Mouse (Mus musculus) T-helper 2 cell (primary cell): ENCODE measurements around the gene Eya2.

Experiments
- in situ Hi-C: fragments of 300-600 bp; cut with MboI, MseI; formaldehyde crosslinking; loops from one replicate; pipeline ENCODE4 v1.15.1; 2025; ENCODE audit warnings: high pct_unique_total_duplicates

Gene Eya2

DNA sequence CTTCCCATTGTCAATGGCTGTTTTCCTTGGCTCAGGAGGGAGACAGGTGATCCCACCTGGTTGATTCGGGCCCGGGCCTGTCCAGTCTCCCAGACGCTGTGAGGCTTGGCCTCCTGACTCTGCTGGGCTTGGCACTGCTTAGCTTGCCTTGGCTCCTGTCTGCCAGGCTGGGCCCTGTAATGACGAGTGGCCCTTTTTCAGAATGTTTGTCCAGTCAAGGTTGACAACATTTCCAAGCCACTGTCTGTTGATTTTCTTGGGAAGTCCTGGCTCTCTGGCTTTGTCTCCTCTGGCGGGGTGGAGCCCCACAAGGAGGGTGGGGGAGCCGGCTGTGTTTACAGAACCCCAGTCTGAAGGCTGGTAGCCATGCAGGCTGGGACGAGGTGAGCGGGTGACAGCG, 49.2 kb downstream of the Eya2 start:
- in situ Hi-C loops = no loop called here

DNA sequence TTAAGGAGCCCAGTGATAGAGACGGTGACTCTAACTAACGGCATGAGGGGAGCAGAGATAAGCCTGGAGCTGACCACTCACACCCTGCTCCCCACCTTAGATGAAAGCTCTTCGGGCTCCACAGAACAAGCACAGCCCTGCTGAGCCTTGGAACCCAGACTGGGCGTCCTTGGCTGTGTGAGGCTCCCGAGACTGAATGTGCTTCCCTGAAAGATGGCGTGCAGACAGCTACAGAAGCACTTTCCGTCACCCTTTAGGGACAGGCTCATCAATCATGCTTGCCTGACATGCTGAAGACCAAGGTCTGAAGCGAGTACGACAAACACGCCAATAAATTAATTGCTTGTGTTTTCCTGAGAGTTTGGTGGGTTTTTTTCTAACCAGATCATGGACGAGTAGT, 56.2 kb downstream of the Eya2 start:
- in situ Hi-C loops = no loop called here

DNA sequence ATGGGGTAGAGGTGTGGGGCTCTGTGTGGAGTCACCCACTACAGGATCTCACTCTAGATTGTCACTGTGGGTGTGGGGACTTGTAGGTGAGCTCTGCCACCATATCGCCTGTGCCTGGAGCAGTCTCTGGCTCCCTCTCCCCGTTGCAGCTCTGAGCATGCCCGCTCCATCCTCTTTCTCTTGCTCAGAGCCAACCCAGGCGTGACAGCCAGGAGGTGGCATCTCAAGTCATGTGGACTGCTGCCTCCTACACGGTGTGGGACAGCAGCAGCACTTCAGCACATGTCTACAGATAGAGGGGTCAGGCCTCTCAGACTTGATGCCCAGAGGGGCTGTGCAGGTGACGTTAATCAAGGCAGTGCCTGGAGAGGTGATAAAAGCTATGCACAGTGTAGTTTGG, 57.4 kb downstream of the Eya2 start:
- in situ Hi-C loops = no loop called here

- in situ Hi-C loops = no loop called here
Measured at GRCm38 (mm10) chr2:165653001-165653921, 58.4 kb downstream of the Eya2 start.

DNA sequence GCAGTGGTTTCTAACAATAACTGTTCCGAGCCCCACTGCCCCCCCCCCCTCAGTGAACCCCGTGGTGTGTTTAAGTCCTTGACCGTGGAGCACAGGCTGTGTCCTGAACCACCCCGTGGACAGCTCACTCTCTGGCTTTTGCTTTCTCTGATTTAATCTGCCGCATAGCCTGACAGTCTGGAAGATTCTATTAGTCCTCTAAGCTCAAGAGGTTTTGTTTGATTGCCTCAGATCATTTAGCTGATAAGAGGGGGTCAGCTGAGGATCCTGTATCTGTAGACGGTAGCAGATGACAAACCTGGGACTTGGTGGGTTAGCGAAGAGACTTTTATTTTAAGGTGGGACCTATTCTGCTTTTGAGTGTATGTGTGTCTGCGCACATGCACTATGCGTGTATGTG, 59.3 kb downstream of the Eya2 start:
- in situ Hi-C loops = no loop called here

DNA sequence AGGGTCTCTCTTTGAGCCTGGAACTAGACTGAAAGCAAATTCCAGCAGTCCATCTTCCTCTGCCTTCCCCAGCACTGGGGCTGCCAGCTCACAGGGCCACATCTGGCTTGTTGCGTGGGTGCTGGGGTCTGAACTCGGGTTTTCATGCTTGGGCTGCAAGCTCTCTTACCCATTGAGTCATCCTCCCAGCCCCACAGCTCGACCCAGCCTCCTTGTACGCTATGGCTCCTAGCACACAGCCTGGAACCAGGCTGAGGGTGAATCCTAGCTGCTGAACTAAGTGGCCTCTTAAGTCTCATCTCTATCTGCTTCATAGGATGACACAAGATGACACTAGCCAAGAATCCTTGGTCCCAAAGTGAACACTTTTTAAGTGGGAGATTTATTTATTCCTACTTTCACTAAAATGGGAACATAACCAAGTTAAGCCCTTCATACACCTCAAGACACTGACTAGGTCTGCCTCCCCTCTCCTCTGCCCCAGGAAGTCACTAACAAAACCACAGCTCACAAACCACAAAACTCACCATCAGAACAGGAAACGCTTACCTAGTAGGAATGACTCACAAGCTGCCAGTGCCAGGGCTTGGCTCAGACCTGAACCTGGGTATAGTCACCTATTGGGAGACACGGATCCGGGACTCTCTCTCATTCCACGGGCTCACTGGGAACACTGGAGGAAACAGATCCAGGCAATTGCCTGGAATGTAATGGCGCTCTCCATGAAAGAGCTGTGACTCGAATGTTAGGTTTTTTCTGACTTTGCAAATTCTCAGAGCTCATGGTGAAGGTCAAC, 60.1 kb downstream of the Eya2 start:
- in situ Hi-C loops = no loop called here

DNA sequence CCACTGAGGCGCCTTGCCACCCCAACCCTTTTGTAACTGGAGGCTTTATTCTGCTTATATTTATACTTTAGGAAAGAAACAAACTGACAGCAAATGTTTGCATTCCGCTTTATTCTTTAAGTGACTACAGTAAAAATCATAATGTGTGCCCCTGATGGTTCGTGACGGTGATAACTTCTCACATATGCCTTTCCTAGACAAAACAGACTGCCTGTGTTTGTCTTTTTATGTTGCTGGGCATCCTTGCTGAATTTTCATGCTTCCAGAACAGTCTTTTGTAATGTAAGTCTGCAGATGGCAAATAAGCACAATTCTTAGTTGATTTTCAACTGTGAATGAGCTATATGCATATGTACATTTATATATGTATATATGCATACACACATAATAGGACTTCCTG, 61.7 kb downstream of the Eya2 start:
- in situ Hi-C loops = no loop called here

- in situ Hi-C loops = no loop called here
Measured at GRCm38 (mm10) chr2:165656956-165657355, 62.1 kb downstream of the Eya2 start.

GRCm38 (mm10) chr2:165659552-165659951, 64.7 kb downstream of the Eya2 start:
- in situ Hi-C loops = no loop called here

DNA sequence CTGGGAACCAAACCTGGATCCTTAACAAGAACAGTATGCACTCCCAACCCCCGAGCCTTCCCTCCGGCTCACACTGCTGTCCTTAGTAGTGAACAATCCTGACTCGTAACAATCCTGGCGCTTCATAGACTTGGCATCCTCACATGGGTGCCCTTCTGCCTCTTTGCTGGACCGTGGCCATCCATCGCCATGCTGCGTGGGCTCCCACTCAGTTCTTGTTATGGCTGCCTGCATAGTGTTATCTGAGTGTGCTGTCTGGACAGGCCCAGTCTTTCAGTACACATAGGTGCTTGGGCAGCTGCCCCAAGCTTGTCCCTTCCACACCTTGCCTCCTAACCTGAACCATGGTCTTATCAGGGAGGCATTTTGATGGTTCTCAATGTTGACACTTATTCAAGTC, 68.4 kb downstream of the Eya2 start:
- in situ Hi-C loops = no loop called here

GRCm38 (mm10) chr2:165664648-165665047, 69.8 kb downstream of the Eya2 start:
- in situ Hi-C loops = no loop called here

GRCm38 (mm10) chr2:165665176-165665575, 70.3 kb downstream of the Eya2 start:
- in situ Hi-C loops = no loop called here

DNA sequence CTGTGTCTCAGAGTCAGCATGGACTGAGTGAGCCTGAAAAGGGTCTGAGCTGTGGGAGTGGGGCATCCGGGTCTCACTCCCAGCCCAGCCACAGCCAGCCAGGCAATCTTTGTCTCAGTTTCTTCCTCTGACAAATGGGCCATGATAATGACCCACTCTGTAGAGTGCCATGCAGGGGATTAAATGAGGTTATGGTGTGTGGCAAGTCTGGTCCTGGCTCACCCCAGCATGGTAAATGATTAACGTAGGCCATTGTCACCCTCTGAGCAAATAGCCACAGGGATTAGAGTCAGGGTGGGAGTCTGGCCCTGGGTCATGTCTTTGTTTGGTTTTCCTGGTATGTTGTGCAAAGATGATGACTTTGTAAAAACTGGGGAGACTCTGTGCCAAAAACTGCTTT, 72.3 kb downstream of the Eya2 start:
- in situ Hi-C loops = no loop called here

DNA sequence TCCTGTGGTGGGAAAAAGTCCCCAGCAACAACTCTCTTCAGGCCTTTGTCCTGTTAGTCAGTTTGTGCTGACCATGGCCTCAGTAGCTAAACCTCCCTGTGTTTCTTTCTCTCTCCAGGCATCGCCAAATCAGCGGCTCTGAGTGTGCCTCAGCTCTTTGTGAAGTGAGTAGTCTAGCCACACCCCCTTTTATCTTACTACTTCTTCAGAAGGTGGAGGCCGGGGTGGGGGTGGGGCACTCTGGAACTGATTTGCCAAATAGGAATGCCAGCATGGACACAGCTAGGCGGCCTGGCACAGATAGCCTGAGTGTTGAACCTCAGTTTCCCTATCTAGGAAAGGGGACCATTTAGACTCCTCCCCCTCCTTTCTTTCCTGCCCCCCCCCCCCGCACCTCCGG, 87.9 kb downstream of the Eya2 start:
- in situ Hi-C loops = no loop called here

DNA sequence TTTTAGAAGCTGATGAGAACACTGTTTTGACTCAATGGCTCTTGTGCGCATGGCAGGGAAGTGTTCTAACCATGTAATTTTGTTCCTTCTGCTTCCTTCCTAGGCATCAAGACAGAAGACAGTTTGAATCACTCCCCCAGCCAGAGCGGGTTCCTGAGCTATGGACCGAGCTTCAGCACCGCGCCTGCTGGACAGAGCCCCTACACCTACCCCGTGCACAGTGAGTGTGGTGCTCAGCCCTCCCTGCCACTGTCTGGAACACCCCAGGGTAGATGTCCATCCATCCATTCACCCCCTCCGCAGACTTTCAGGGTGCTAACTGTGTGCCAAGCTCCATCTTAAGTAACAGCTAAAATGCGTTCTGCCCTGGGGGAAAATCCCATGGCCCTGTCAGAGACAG, 92.7 kb downstream of the Eya2 start:
- in situ Hi-C loops = no loop called here

DNA sequence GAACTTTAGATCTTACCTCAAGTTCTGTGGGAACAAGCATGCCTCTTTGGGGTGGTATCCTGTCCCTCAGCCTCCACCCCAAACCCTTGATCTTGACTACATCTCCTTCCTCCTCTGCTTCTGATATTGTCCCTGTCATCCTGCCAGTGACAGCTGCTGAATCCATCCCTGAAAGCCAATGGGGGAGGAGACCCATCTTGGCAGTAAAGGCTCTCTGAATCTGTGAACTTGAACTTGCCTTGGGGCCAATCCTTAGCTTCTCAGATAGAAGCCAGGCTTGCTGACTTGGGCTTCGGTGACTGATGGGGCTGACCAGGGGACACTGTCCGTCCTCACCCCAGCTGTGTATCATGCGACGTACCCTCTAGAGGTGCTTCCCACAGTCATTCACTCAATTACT, 94.1 kb downstream of the Eya2 start:
- in situ Hi-C loops = no loop called here

- in situ Hi-C loops = no loop called here
Measured at GRCm38 (mm10) chr2:165691016-165691415, 96.2 kb downstream of the Eya2 start.

- in situ Hi-C loops = no loop called here
Measured at GRCm38 (mm10) chr2:165692944-165693660, 98.3 kb downstream of the Eya2 start.

DNA sequence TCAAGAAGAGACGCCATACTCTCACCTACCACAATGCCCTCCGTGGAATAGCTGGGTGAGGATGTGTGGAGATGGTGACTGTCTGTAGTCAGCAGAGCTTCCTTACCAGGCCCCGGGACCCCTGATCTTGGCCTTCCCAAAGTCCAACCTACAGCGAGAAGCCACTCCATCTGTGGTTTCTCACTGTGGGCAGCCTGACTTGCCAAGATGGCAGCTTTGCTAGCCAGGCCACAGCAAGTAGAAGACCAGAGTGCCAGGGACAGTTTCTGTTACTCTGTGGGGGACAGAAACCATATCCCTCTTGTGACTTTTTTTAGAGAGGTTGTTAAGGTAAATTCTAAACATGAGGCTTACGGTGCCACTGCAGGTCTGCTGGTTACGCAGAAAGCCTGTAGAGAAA, 99.9 kb downstream of the Eya2 start:
- in situ Hi-C loops = no loop called here

DNA sequence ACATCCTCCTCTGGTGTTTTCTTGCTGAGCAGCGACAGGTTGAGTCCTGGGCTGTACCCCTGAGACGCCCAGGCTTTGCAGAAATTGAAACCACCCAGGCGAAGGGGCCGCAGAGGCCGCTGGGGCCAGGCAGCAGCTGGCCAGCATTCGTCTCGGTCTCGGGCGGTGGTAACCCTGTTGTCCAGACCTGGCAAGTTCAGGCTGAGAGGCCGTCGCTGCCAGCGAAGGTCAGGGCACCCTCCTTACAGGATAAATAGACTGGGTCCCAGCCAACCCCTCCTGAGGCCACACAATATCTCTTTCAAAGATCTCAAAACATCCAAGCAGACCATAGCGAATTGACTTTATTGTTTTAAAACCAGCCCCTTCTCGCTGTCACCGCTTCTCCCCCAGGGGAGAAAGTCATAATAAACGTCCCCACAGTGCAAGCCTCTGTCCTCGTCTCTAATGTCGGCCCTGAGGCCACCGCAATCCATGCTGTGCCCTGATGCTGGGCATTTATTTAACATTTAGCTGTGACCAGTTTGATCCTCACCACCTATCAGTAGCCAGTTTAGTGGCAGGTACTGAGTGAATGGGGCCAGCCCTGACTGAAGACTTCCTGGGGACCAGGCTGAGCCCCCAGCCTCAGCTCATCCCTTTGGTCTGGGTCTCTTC, 105.5 kb downstream of the Eya2 start:
- in situ Hi-C loops = no loop called here

DNA sequence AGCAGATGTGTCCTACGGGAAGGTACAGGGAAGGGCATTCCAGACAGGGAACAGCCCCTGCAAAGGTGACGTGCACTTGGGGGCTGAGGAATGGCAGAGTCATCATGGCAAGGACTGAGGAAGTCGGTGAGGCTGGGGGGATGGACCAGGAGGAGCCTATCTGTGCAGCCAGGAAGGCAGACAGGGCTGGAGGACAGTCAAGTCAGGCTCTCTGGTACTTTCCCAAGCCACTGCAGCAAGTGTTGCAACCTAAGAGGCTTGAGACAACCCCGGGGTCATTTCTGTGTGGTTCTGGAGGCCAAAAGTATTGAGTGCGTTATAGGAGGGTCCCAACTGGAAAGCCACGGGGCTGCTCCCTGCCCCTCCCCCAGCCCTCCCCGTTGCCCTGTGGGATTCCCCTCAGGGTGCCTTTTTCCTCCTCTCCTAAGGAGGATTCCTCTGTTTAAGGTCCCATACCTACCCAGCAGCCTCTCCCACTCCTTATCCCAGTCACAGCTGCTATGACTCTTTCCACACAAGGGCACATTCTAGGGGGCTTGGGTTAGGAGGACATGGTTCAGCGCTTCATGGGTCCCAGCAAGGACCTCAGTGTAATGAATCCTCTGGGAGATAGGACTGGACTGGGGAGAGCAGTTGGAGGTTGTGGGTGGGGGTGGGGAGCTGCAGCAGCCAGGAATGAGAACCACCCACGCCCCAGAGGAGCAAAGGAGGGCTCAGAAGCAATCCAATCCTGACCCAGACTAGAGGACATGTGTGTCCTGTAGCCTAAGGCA, 108.4 kb downstream of the Eya2 start:
- in situ Hi-C loops = no loop called here
